Mouse (Mus musculus) MN1 (cell line): ENCODE measurements around the gene Mup4.
A peak's percentile ranks its signal among the peaks of the same experiment; 100 is the strongest.
"Not testable (repeated sequence)": the region's sequence is repeated elsewhere in the genome, so short reads cannot be mapped to it uniquely, and the experiment has no call there.

ENCODE experiments used
- DNase-seq: peaks from one replicate; pipeline ENCODE4 v3.0.0-alpha.2; 2016; ENCODE audit warnings: low spot score

The Mup4 gene

DNA sequence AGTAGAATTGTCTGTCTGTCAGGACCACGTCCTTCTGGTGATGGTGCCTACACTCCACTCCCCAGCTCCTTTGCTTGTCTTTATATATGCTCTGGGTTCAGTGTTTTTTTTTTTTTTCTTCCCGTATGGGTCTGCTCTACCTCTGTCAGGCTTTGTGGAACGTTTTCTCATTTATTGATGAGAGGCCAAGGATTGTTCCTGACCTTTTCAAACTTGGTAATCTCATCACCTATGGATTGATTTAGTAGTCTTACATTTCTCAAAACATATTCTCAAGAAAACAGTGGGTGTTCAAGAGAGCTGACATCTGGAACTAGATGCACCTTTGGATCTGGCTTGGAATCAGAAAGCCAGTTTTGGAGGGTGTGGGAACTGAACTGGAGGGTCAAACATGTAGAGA is at the start of gene Mup4:
Mup4 (minus strand) TSS at position 101 of the 400 bp plus-strand sequence.
- DNase-seq = no peak

DNA sequence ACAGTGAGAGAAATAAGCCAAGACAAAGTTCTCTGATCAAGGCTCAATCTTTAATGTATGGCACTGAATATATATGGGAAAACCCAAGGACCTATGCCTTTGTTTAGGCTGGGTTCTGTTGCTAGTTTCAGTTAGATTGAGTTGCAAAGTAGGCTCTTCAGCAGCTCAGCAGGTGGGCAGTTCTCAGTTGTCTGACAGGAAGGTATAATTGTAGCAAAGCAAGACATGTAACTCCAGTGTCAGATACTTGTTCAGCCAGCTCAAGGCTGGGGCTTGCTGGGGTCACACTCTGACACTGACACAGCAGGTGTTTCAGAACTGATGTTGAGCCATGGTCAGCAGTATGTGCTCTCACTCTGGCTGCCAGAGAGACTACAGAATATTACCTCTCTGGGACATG is 37.4 kb upstream of the Mup4 start:
- not testable (repeated sequence) for DNase-seq

DNA sequence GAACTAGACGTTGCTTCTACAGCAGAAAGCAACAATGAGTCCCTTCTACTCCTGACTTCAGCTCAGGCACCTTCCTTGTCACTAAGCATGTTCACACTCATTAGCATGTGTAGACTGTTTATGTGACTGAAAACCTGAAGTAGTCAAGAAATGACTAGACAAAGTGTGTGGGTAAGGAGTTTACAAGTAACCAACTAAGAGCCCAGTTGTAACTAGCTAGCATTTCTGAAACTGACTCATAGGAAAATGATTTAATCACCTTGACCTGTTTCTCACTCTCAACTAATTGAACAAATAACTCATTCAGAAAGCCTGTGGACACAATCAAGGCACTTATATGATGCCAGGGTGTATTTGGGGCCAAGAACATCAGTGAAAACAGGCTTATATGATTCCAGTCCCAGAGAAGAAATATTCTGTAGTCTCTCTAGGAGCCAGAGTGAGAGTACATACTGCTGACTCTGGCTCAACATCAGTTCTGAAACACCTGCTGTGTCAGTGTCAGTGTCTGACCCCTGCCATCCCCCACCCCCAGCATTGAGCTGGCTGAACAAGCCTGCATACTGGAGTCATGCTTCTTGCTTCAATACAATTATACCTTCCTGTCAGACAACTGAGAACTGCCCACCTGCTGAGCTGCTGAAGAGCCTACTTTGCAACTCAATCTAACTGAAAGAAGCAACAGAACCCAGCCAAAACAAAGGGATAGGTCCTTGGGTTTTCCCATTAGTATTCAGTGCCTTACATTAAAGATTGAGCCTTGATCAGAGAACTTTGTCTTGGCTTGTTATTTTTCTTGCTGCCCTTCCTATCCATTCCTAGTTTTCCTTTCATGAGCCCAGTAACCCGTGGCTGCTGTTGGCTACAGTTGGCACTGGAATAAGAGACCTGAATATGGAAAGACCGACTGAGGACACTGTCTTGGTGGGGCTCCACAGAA is 3.2 kb upstream of the Mup4 start, which contains the start of gene Mup6:
Mup6 (plus strand) TSS at position 890 of the 940 bp plus-strand sequence.
- no peak for DNase-seq

DNA sequence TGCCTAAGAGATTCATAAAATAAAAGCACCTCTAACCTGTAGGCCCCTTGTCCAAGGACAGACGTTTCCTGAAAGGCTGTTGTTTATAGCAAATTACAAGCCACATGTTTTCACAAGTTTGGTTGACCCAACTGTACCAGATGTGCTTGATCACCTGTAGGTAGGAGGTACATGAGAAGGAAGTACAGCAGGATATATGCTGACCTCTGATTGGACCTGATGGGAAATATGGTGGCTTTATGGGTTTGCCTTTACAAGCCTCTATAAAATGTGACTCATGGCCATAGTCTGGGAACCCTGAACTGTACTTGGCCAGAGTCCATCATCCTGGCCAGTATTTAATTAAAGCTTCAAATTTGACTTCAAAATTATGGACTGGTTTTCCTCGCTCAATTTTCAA is 23.0 kb downstream of the Mup4 start:
- no peak for DNase-seq

DNA sequence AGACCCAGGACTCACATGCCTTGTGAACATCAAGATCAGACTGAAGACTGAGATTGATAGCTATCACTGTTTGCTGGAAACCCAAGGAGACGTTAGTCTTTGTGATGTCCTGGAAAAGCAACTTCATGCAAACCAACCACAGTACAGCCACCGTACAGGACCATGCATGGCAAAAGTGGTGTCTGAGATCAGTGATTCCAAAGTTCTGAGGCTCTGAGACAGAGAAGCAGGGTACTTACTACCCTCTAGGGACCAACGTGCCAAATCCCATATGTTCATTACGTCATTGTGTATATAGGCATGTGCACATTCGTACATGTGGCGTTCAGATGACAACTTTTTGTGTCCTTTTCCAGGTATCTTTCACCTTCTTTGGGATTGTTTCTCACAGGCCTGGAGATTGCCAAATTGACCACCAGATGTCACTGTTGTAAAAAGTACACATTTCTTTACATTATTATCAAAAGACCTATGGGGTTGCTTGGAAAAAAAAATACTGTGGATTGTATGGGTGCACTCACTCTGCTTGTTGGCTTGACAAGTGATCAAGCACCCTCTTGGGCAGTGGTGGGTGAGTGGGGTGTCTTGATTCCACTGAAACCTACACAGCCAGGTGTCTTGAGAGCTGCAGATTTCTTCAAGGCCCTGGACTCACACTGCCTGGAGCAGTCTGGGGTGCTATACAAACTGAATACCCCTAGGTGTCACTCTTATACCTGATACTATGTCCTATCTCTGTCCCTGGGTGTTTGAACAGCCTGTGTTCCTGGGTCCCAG is 27.8 kb downstream of the Mup4 start:
- peak; percentile 8 for DNase-seq

DNA sequence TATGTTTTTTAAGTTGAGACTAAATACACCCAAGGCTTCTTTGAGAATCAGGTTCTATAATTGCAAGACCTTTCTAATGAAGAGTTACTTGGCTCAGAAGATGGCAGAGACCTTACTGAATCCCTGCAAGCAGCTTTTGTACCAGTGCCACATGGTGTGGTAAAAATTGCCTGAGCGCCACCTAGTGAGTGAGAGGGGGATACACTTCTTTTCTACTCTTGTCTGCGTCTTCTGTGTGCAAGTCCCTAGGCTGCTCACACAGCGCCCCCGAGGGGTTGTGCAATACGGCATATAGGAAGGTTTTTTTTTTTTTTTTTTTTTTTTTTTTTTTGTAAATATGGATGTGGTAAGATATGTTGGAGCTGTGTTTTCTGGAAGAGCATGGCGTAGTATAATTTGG is 32.2 kb downstream of the Mup4 start:
- peak; percentile 36 for DNase-seq

DNA sequence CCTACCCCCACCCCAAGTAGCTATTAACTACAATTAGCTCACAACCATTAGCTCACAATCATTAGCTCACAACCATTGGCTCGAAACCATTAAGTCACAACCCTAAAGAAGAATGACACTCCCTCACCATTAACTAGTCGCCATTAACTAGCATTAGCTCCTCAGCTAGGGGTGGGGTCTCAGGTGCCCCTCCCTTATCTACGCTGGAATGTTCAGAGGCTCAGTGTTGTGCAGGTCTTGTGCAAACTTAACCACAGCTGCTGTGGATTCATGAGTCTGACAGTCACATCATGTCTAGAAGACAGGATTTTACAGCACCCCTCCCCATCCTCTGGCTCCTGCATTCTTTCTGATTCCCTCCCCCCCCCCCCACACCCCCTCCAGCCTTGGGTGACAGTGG is 32.8 kb downstream of the Mup4 start:
- no peak for DNase-seq

DNA sequence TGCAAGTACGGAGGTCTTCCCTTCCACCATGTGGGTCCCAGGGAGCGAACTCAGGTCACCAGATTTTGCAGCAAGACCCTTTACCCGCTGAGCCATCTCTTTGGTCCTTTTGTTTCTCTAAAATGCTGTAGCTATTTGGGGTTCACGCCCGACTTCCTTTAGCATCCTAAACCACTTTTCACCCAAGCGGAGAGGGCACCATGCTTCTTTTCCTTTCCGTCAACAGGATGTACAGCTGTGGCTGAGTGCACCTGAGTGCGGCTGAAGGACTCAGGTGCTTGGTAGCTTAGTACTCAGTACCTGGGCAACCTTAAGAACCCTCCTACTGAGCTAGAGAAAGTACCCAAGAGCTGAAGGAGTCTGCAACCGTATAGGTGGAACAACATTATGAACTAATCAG is 35.4 kb downstream of the Mup4 start:
- no peak for DNase-seq

DNA sequence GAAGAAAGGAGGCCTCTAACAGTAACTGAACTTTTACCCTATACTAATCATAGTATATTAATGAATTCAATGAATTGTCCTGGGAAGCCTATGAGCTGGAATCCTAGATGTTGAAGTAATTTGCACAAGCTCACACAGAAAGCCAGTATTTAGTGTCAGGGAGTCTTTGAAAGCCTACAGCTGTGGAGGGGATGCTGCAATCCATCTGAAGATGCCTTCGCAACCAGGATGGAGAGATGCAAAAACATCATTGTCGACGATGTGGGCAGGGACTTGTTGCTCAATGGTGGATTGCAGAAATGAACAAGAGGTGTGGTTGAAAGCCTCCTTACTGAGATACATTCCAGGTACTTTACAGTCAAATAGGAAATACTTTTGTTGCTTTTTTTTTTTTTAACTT is 42.5 kb downstream of the Mup4 start:
- DNase-seq = no peak

DNA sequence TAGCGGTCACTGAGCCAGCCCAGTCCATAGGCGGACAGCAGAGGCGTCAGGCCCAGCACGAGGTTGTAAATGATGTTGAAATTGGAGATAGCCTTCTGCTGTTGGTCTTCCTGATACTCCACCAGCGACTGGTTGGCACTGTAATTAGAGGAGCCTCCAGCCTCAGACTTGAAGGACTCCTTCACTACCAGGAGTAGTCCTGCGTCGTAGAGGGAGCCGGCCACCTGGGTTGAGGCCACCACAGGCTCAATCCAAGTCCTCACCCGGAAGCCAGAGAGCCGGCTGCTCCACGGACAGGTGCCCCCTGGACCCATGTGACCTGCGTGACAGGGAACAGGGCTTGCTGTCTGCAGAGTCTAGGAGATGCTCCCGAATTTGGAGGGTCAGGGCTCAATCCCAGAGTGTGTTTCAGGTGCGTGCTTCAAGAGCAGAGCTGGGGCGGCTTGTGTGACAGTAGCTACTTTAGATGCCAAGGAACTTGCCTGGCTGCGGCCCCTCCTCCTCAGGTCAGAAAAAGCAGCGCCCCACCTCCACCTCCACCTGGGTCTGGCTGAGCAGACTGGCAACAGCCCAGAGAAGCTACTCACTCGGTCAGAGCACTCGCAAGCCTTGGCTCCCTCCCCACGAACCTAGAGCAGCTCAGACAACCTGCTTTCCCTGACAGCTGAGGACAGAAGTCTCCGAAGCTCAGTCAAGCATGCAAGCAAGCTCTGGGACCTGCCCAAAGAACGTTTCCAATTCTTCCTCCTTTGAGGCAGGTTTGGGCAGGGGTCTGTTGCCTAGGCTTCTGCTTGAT is 45.7 kb downstream of the Mup4 start, which contains the start of gene Slc46a2:
Slc46a2 (minus strand) TSS at position 449 of the 796 bp plus-strand sequence.
- no peak for DNase-seq

DNA sequence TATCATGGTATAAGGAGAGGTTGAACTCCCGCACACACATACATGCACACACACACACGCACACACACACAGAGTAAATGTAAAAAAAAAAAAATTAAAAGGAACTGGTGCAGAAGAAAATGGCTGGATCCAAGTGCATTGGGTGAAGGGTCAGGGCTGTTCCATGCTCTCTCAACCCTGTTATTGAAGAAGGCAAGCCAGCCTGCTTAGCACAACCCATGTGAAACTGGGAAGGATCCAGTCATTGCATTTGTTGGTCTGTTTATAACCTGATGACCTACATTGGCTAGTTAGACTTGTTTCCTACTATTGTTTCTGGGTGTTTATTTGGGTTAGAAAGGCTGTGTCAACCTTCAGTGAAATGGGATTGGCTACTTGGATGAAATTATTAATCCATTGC is 51.7 kb downstream of the Mup4 start:
- DNase-seq = no peak

DNA sequence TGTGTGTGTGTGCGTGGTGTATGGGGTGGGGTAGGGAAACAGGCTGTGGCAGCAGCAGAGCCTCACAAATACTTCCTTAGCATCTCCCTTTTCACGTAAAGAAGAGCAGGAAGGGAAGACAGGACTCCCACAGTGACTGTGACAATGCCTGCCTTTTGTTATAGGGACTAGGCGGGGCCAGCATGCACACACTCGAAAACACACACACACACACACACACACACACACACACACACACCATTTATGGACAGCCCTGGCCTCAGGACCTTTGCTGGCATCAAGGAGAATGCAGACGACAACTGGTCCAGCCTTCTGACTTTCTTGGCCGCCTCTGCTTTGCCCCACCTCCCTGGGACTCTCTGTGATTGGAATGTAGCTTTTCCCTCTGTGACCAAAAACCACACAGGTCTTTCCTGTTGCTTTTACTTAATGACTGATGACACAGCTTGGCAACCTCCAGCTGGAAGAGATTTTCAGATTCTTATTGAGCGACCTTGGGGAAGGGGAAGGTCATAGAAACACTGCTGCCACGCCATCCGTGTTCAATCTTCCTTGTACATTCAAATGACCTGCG is 52.8 kb downstream of the Mup4 start:
- DNase-seq = no peak

DNA sequence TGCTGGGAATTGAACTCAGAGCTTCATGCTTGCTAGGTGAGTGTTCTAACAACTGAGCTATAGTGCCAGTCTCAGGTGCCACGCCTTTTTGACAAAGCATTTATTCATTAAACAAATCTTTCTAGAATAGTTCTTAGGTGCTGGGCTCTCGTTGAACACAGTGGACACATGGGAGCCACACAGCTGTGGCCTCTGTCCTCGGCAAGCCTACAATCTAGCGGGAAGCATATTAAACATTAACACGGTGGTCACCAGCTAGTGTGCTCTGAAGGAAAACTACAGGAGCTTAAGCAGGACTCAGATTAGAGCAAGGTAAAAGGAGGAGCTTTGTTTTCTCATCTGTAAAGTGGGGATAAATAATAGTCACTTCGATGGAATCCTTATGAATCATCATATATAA is 53.4 kb downstream of the Mup4 start:
- DNase-seq = no peak
